Mouse (Mus musculus) liver, embryonic 14.5 days (tissue): ENCODE measurements at regions not wholly inside any gene's neighbourhood (a gene's known extent, or its start where the extent isn't known, plus 50 kb on each side); places are given as distances from the start of the nearest gene placed in this dataset.

Source experiments
- ATAC-seq: fragments of 200-750 bp; cut with Nextera tagmentation; 2 replicates; pipeline ENCODE4 v1.8.0; 2017; ENCODE audit warnings: moderate number of reproducible peaks, mild to moderate bottlenecking, moderate library complexity; ENCODE audit not compliant: insufficient read depth
- DNase-seq, 3 experiments: peaks; one replicate each; pipeline ENCODE4 v3.0.0-alpha.2; 2012 to 2013; ENCODE audit warnings: low read depth in 3 of 3, low spot score in 3 of 3
- H3K27ac ChIP-seq: fragments of 300-500 bp; sonication (generic); 2 replicates; pipeline ENCODE4 v1.5.1; 2014; ENCODE audit warnings: moderate library complexity, mild to moderate bottlenecking, control low read depth, inconsistent platforms
- H3K27me3 ChIP-seq: fragments of 300-500 bp; sonication (generic); 2 replicates; pipeline ENCODE4 v1.6.1; 2014; ENCODE audit warnings: mild to moderate bottlenecking, low read length, moderate library complexity; ENCODE audit not compliant: control insufficient read depth, insufficient read depth
- H3K36me3 ChIP-seq: fragments of 300-500 bp; sonication (generic); replicated peaks from 2 replicates; pipeline ENCODE4 v1.6.1; 2014; ENCODE audit warnings: low read depth; ENCODE audit not compliant: control insufficient read depth, insufficient read depth
- H3K4me1 ChIP-seq, 2 experiments: fragments of 200-500 bp in 1 of 2; fragments of 300-500 bp in 1 of 2; sonication (generic) in 1 of 2; replicated peaks; 2 replicates each; pipeline ENCODE4 v1.6.1; 2012 to 2014; ENCODE audit warnings: antibody characterized with exemption in 1 of 2, inconsistent platforms in 1 of 2, low read length in 1 of 2; ENCODE audit not compliant: control insufficient read depth in 2 of 2, insufficient read depth in 2 of 2
- H3K4me2 ChIP-seq: fragments of 300-500 bp; sonication (generic); 2 replicates; pipeline ENCODE4 v1.6.1; 2014; ENCODE audit warnings: low read depth, mild to moderate bottlenecking, control low read depth, moderate library complexity
- H3K4me3 ChIP-seq, 2 experiments: fragments of 200-500 bp in 1 of 2; fragments of 300-500 bp in 1 of 2; sonication (generic) in 1 of 2; 2 replicates each; pipeline ENCODE4 v1.5.1; 2012 to 2014; ENCODE audit warnings: low read depth in 2 of 2, low read length in 2 of 2, mild to moderate bottlenecking in 2 of 2, control low read depth in 1 of 2, inconsistent platforms in 1 of 2, moderate library complexity in 1 of 2; ENCODE audit not compliant: insufficient read depth in 1 of 2
- H3K9ac ChIP-seq: fragments of 300-500 bp; sonication (generic); replicated peaks from 2 replicates; pipeline ENCODE4 v1.6.1; 2014; ENCODE audit warnings: mild to moderate bottlenecking, control low read depth, moderate library complexity
- H3K9me3 ChIP-seq: fragments of 300-500 bp; sonication (generic); 2 replicates; pipeline ENCODE4 v1.6.1; 2016; ENCODE audit warnings: low read length, mixed read lengths; ENCODE audit not compliant: control insufficient read depth
- CTCF ChIP-seq: IDR thresholded peaks from 2 replicates; pipeline ENCODE4 v1.5.1; 2016; ENCODE audit warnings: antibody characterized with exemption, low read depth, control low read depth
- EP300 ChIP-seq: IDR thresholded peaks from 2 replicates; pipeline ENCODE4 v1.6.1; 2016; ENCODE audit warnings: antibody characterized with exemption, low read depth
- WGBS: fragments of 180-500 bp; shearing (Covaris S2); extraction: QIAGEN DNeasy Blood & Tissue Kit; methylation state at CpG from one replicate; pipeline ENCODE4 v1.1.7; 2014; ENCODE audit not compliant: insufficient replicate concordance; 5-methylcytosine and 5-hydroxymethylcytosine counted together

- no peak overlapping the region for H3K9ac ChIP-seq
- no peaks in the 10 kb centered on the region for H3K27me3 ChIP-seq
- no peak overlapping the region for H3K4me3 ChIP-seq
- no peak overlapping the region for H3K27ac ChIP-seq
- no peaks in the 10 kb centered on the region for H3K36me3 ChIP-seq
- ATAC-seq (no peak), DNase-seq (no peak)
- no peak overlapping the region for H3K4me2 ChIP-seq
- no peaks in the 10 kb centered on the region for H3K9me3 ChIP-seq
- WGBS, result 34% methylated on average over 3 of the region's 3 CpGs
- no peak for TF ChIP-seq CTCF
- no peak for TF ChIP-seq EP300
- no peaks in the 10 kb centered on the region for H3K4me1 ChIP-seq
These were observed 346.6 kb upstream of the Mgmt start for GRCm38 (mm10) chr7:136547837-136548236.

- TF ChIP-seq CTCF, result no peak
- no peak for TF ChIP-seq EP300
- no peaks in the 10 kb centered on the region for H3K9me3 ChIP-seq
- no peak overlapping the region for H3K4me3 ChIP-seq
- no peak overlapping the region for H3K4me2 ChIP-seq
- H3K4me1 ChIP-seq, result no peaks in the 10 kb centered on the region
- H3K9ac ChIP-seq, result no peak overlapping the region
- H3K27ac ChIP-seq, result no peak overlapping the region
- no peaks in the 10 kb centered on the region for H3K36me3 ChIP-seq
- DNase-seq (no peak), ATAC-seq (no peak)
- H3K27me3 ChIP-seq, result no peaks in the 10 kb centered on the region
- WGBS, result 29% methylated on average over 4 of the region's 4 CpGs
These were observed 338.0 kb upstream of the Mgmt start for GRCm38 (mm10) chr7:136556436-136556835.

GRCm38 (mm10) chr7:136559536-136559935 lies 334.9 kb upstream of the Mgmt start:
- Histone ChIP-seq H3K4me1 (no peaks in the 10 kb centered on the region), H3K9me3 (no peaks in the 10 kb centered on the region), H3K9ac (no peak overlapping the region), H3K4me2 (no peak overlapping the region), H3K4me3 (no peak overlapping the region), H3K27me3 (no peaks in the 10 kb centered on the region), H3K27ac (no peak overlapping the region), H3K36me3 (no peaks in the 10 kb centered on the region)
- WGBS, result 64% methylated on average over 6 of the region's 6 CpGs
- TF ChIP-seq EP300 (no peak), CTCF (no peak)
- ATAC-seq (no peak), DNase-seq (no peak)

- 53% methylated on average over 7 of the region's 7 CpGs for WGBS
- Histone ChIP-seq H3K27ac (no peak overlapping the region), H3K36me3 (no peaks in the 10 kb centered on the region), H3K4me1 (no peaks in the 10 kb centered on the region), H3K4me2 (no peak overlapping the region), H3K4me3 (no peak overlapping the region), H3K27me3 (no peaks in the 10 kb centered on the region), H3K9me3 (no peaks in the 10 kb centered on the region), H3K9ac (no peak overlapping the region)
- DNase-seq (no peak), ATAC-seq (no peak)
- no peak for TF ChIP-seq EP300
- no peak for TF ChIP-seq CTCF
These were observed 323.5 kb upstream of the Mgmt start for GRCm38 (mm10) chr7:136570911-136571310.

- Histone ChIP-seq H3K4me1 (no peaks in the 10 kb centered on the region), H3K9ac (no peak overlapping the region), H3K4me3 (no peak overlapping the region), H3K36me3 (no peaks in the 10 kb centered on the region), H3K9me3 (no peaks in the 10 kb centered on the region), H3K27me3 (no peaks in the 10 kb centered on the region), H3K4me2 (no peak overlapping the region), H3K27ac (no peak overlapping the region)
- 22% methylated on average over 12 of the region's 12 CpGs for WGBS
- no peak for ATAC-seq
- no peak for DNase-seq
- no peak for TF ChIP-seq CTCF
- no peak for TF ChIP-seq EP300
These were observed 312.5 kb upstream of the Mgmt start for GRCm38 (mm10) chr7:136581896-136582295.

GRCm38 (mm10) chr7:136584361-136584760 lies 310.1 kb upstream of the Mgmt start:
- H3K9me3 ChIP-seq, result no peaks in the 10 kb centered on the region
- no peak overlapping the region for H3K4me3 ChIP-seq
- no peaks in the 10 kb centered on the region for H3K36me3 ChIP-seq
- no peak overlapping the region for H3K4me2 ChIP-seq
- TF ChIP-seq EP300 (no peak), CTCF (no peak)
- no peak overlapping the region for H3K9ac ChIP-seq
- ATAC-seq (no peak), DNase-seq (no peak)
- H3K27me3 ChIP-seq, result no peaks in the 10 kb centered on the region
- no peak overlapping the region for H3K27ac ChIP-seq
- 52% methylated on average over 17 of the region's 17 CpGs for WGBS
- no peaks in the 10 kb centered on the region for H3K4me1 ChIP-seq
